Mouse (Mus musculus) liver, postnatal 0 days (tissue): ENCODE results near the gene Atxn1. TPM values are rescaled to one million over a fixed set of nuclear protein-coding genes. Genes with fewer than 3 reads are reported as not detected.

Experiments used
- ATAC-seq: fragments of 200-750 bp; cut with Nextera tagmentation; 2 replicates; pipeline ENCODE4 v1.8.0; 2017; ENCODE audit warnings: mild to moderate bottlenecking, moderate library complexity
- DNase-seq: peaks from one replicate; pipeline ENCODE4 v3.0.0-alpha.2; 2016
- H3K27ac ChIP-seq: fragments of 300-500 bp; sonication (generic); 2 replicates; pipeline ENCODE4 v1.5.1; 2014; ENCODE audit warnings: antibody characterized with exemption, moderate library complexity, mild to moderate bottlenecking, low read depth
- H3K27me3 ChIP-seq: fragments of 300-500 bp; sonication (generic); 2 replicates; pipeline ENCODE4 v1.6.1; 2014; ENCODE audit warnings: low read length, control low read depth, mixed read lengths; ENCODE audit not compliant: insufficient read depth
- H3K36me3 ChIP-seq: fragments of 300-500 bp; sonication (generic); replicated peaks from 2 replicates; pipeline ENCODE4 v1.6.1; 2014; ENCODE audit warnings: mild to moderate bottlenecking, control low read depth, low read length, moderate library complexity, mixed read lengths; ENCODE audit not compliant: insufficient read depth
- H3K4me1 ChIP-seq: fragments of 300-500 bp; sonication (generic); 2 replicates; pipeline ENCODE4 v1.6.1; 2014; ENCODE audit warnings: antibody characterized with exemption, mild to moderate bottlenecking, control low read depth; ENCODE audit not compliant: insufficient read depth
- H3K4me2 ChIP-seq: fragments of 300-500 bp; sonication (generic); 2 replicates; pipeline ENCODE4 v1.6.1; 2014; ENCODE audit warnings: low read depth, mild to moderate bottlenecking, low read length, moderate library complexity, mixed read lengths
- H3K4me3 ChIP-seq: fragments of 300-500 bp; sonication (generic); 2 replicates; pipeline ENCODE4 v1.5.1; 2014; ENCODE audit warnings: low read depth, low read length
- H3K9ac ChIP-seq: fragments of 300-500 bp; sonication (generic); replicated peaks from 2 replicates; pipeline ENCODE4 v1.6.1; 2014; ENCODE audit warnings: mild to moderate bottlenecking, moderate library complexity
- H3K9me3 ChIP-seq: fragments of 300-500 bp; sonication (generic); 2 replicates; pipeline ENCODE4 v1.6.1; 2016; ENCODE audit warnings: mild to moderate bottlenecking, control low read depth, low read length, mixed read lengths
- CTCF ChIP-seq: sonication (generic); IDR thresholded peaks from 2 replicates; pipeline ENCODE4 v1.5.1; 2016; ENCODE audit warnings: antibody characterized with exemption, low read depth
- EP300 ChIP-seq: IDR thresholded peaks from 2 replicates; pipeline ENCODE4 v1.6.1; 2016; ENCODE audit warnings: antibody characterized with exemption, low read depth, mild to moderate bottlenecking
- WGBS: fragments of 180-500 bp; shearing (Covaris S2); extraction: QIAGEN DNeasy Blood & Tissue Kit; methylation state at CpG from one replicate; pipeline ENCODE4 v1.1.7; 2014; ENCODE audit not compliant: insufficient replicate concordance; 5-methylcytosine and 5-hydroxymethylcytosine counted together
- polyA plus RNA-seq: library from polyadenylated mRNA; unstranded; fragments of >200 nt; fragmentation: Nextera tagmentation; extraction: Ambion mirVana; gene quantifications from 2 replicates; pipeline ENCODE4 v1.2.1, GENCODE M21; 2015

Gene Atxn1
- polyA plus RNA-seq, 1 experiment from 2014 or later: 4.4 TPM

- H3K9ac ChIP-seq: no peak overlapping the region
- H3K4me2 ChIP-seq: no peak overlapping the region
- ATAC-seq (no peak), DNase-seq (no peak)
- H3K9me3 ChIP-seq: no peaks in the 10 kb centered on the region
- H3K27me3 ChIP-seq: 0 out of 2 replicates have a peak, but pooled peaks cover 6% of the 10 kb centered on the region
- H3K4me3 ChIP-seq: no peak overlapping the region
- H3K27ac ChIP-seq: no peak overlapping the region
- H3K36me3 ChIP-seq: no peaks in the 10 kb centered on the region
- TF ChIP-seq CTCF: no peak
- TF ChIP-seq EP300: no peak
- WGBS: 75% methylated on average over 7 of the region's 7 CpGs
- H3K4me1 ChIP-seq: no peaks in the 10 kb centered on the region
Observed at GRCm38 (mm10) chr13:46005656-46006055, 40.8 kb upstream of the Atxn1 start.

DNA sequence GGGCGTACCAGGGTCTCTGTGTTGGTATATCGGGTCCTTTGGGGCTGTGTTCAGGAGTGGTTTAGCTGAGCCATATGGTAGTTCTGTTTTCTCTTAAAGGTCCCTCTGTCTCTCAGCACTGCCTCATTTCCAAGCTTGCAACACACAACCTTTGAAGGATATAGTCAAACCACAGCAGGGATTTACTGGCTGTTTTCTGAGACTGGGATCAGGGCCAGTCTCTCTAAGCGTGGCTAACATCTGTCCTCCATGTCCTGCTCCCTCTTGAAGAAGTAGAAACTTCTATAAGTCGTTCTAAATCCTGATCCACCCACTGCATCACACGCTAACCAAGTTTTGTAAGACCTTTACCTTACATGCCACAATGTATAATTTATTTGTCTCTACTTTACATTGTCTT, 36.5 kb upstream of the Atxn1 start:
- TF ChIP-seq EP300: no peak
- no peak for TF ChIP-seq CTCF
- Histone ChIP-seq H3K27me3 (no peaks in the 10 kb centered on the region), H3K9me3 (no peaks in the 10 kb centered on the region), H3K4me1 (no peaks in the 10 kb centered on the region), H3K36me3 (no peaks in the 10 kb centered on the region), H3K4me2 (no peak overlapping the region), H3K27ac (no peak overlapping the region), H3K4me3 (no peak overlapping the region), H3K9ac (no peak overlapping the region)
- ATAC-seq (no peak), DNase-seq (no peak)
- WGBS: 76% methylated on average over 5 of the region's 5 CpGs

DNA sequence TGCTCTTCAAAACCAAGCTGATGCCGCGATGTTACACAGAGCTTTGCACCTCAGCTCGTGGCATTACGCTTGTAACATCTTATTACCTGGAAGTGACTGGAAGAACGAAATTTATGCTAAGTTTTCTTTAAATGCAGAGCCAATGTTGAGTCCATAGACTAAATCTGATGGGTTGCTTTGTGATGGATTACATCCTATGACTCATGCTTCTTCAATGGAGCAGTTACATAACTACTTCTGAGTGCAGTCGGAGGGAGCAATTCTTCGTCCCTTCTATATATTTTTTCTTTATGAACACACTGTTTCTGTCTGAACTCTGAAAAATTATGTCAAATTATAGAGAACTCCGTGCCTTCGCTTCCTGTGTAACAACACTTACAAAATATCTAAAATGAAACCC, 28.1 kb upstream of the Atxn1 start:
- Histone ChIP-seq H3K9me3 (no peaks in the 10 kb centered on the region), H3K4me2 (no peak overlapping the region), H3K4me3 (no peak overlapping the region), H3K9ac (no peak overlapping the region), H3K36me3 (no peaks in the 10 kb centered on the region), H3K4me1 (no peaks in the 10 kb centered on the region), H3K27ac (no peak overlapping the region), H3K27me3 (no peaks in the 10 kb centered on the region)
- ATAC-seq (no peak), DNase-seq (no peak)
- 79% methylated on average over 9 of the region's 9 CpGs for WGBS
- TF ChIP-seq EP300: no peak
- TF ChIP-seq CTCF: no peak

GRCm38 (mm10) chr13:45990486-45990885, 25.7 kb upstream of the Atxn1 start:
- ATAC-seq: no peak
- Histone ChIP-seq H3K9ac (no peak overlapping the region), H3K9me3 (no peaks in the 10 kb centered on the region), H3K4me3 (no peak overlapping the region), H3K36me3 (no peaks in the 10 kb centered on the region), H3K27me3 (no peaks in the 10 kb centered on the region), H3K4me1 (no peaks in the 10 kb centered on the region), H3K27ac (no peak overlapping the region), H3K4me2 (no peak overlapping the region)
- DNase-seq: no peak
- TF ChIP-seq CTCF (no peak), EP300 (no peak)
- WGBS: 65% methylated on average over 5 of the region's 5 CpGs

GRCm38 (mm10) chr13:45979246-45979645, 14.4 kb upstream of the Atxn1 start:
- no peak overlapping the region for H3K27ac ChIP-seq
- no peak for ATAC-seq
- 84% methylated on average over 5 of the region's 5 CpGs for WGBS
- H3K27me3 ChIP-seq: no peaks in the 10 kb centered on the region
- no peaks in the 10 kb centered on the region for H3K36me3 ChIP-seq
- H3K9ac ChIP-seq: no peak overlapping the region
- TF ChIP-seq CTCF: no peak
- no peak for DNase-seq
- H3K4me1 ChIP-seq: no peaks in the 10 kb centered on the region
- no peak overlapping the region for H3K4me3 ChIP-seq
- H3K9me3 ChIP-seq: no peaks in the 10 kb centered on the region
- no peak overlapping the region for H3K4me2 ChIP-seq

DNA sequence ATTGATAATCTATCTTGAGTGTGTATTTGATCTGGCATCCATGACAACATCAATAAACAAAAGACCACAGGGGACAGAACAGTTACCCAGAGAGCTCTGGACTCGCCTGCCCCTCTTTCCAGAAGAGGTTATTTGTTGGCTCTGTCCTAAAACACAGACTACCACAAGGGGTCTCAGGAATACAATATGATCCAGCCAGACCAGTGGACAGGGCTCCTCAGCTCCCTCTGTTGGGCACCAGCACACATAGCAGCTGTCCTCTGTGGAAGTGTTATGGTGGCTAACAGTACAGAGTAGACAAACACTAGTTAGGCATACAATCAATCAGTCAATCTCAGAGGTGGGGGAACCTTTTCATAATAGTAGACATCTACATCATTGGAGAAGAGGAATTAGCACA, 12.1 kb upstream of the Atxn1 start:
- H3K27me3 ChIP-seq: no peaks in the 10 kb centered on the region
- H3K36me3 ChIP-seq: no peaks in the 10 kb centered on the region
- no peak overlapping the region for H3K4me3 ChIP-seq
- no peaks in the 10 kb centered on the region for H3K9me3 ChIP-seq
- no peak overlapping the region for H3K4me2 ChIP-seq
- no peaks in the 10 kb centered on the region for H3K4me1 ChIP-seq
- no peak overlapping the region for H3K9ac ChIP-seq
- H3K27ac ChIP-seq: no peak overlapping the region
- WGBS: 32% methylated on average over 1 of the region's 1 CpGs
- DNase-seq: peak; percentile 67
- peak; percentile 77 for ATAC-seq
- TF ChIP-seq CTCF (peak; percentile 96), EP300 (no peak)

DNA sequence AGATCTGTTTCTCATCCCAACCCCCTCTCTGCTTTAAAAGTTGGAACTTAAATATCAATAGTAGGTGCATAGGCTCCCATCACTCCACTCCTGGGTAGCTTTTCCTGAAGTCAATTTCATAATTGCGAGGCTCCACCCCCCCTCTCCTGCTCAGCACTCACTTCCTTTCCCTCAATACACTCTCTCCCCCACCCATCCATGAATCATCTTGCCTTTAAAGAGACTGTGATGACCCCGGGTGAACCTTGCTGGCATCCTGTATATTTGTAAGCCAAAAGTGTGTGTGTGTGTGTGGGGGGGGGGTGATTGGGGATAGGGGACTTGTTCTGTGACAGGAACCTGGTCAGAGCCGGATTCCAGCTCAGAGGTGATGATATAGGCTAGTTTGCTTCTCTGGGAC, 9.8 kb upstream of the Atxn1 start:
- DNase-seq (peak; percentile 25), ATAC-seq (peak; percentile 31; the same call in 1 of the 2 replicates)
- Histone ChIP-seq H3K4me2 (no peak overlapping the region), H3K9ac (no peak overlapping the region), H3K9me3 (no peaks in the 10 kb centered on the region), H3K27ac (no peak overlapping the region), H3K4me1 (no peaks in the 10 kb centered on the region), H3K27me3 (no peaks in the 10 kb centered on the region), H3K4me3 (no peak overlapping the region), H3K36me3 (no peaks in the 10 kb centered on the region)
- WGBS: 30% methylated on average over 3 of the region's 3 CpGs
- TF ChIP-seq EP300 (no peak), CTCF (no peak)
